Mouse (Mus musculus) C2C12 (cell line): ENCODE measurements around the gene Gpbp1.

Source experiments
- CTCF ChIP-seq: IDR thresholded peaks from one replicate; pipeline ENCODE4 v1.5.1; 2011; ENCODE audit not compliant: control insufficient read depth, insufficient read depth, insufficient read length
- MAX ChIP-seq: IDR thresholded peaks from one replicate; pipeline ENCODE4 v1.6.1; 2011; ENCODE audit warnings: mild to moderate bottlenecking, control low read depth
- MYOD1 ChIP-seq: IDR thresholded peaks from one replicate; pipeline ENCODE4 v1.6.1; 2011; ENCODE audit warnings: low read depth; ENCODE audit not compliant: control insufficient read depth, insufficient read length
- MYOG ChIP-seq: IDR thresholded peaks from one replicate; pipeline ENCODE4 v1.6.1; 2011; ENCODE audit not compliant: control insufficient read depth, insufficient read length; ENCODE audit errors: extremely low read depth
- USF1 ChIP-seq: IDR thresholded peaks from one replicate; pipeline ENCODE4 v1.6.1; 2011; ENCODE audit warnings: low read depth, mild to moderate bottlenecking, control low read depth, moderate library complexity

GRCm38 (mm10) chr13:111531701-111532100, 41.8 kb upstream of the Gpbp1 start:
- TF ChIP-seq MAX: no peak
- no peak for TF ChIP-seq CTCF
- TF ChIP-seq USF1: no peak
- no peak for TF ChIP-seq MYOG
- TF ChIP-seq MYOD1: no peak
